Mouse (Mus musculus): ENCODE measurements at regions not wholly inside any gene's neighbourhood (a gene's known extent, or its start where the extent isn't known, plus 50 kb on each side); places are given as distances from the start of the nearest gene placed in this dataset.

GRCm38 (mm10) chr7:68833977-68834791, 85.1 kb upstream of the Arrdc4 start:
- TF ChIP-seq POLR2A (IDR thresholded peaks at IDR 0.05; ENCODE audit: low read depth, low read length) (no peak), CTCF (IDR thresholded peaks at IDR 0.05; ENCODE audit: borderline replicate concordance, insufficient read depth, low read length) (no peak)
